Mouse (Mus musculus) urinary bladder, postnatal 25 days (tissue): ENCODE data around the gene Sh2b3.
A peak's percentile ranks its signal among the peaks of the same experiment; 100 is the strongest.

ENCODE experiments used
- DNase-seq: peaks from one replicate; pipeline ENCODE4 v3.0.0; 2022; ENCODE audit warnings: low spot score

Gene Sh2b3

DNA sequence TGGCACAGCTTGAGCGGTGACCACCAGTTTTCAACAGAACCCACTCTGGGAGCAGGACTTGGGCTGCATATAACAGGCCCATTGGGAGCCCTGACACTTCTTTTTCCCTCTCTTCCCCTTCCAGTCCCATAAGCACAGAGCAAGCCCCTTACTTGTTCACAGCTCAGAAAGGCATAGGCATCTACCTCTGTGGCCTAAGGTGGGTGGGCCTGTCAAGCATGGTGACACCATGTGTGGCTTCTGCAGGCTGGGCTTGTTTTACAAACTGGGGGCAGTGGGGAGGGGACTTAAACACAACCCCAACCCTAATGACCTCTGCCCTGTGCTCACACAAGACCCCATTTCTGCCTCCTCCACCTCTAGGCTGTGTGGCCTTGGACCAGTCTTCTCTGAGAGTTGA is 13.8 kb downstream of the Sh2b3 start:
- DNase-seq = no peak

DNA sequence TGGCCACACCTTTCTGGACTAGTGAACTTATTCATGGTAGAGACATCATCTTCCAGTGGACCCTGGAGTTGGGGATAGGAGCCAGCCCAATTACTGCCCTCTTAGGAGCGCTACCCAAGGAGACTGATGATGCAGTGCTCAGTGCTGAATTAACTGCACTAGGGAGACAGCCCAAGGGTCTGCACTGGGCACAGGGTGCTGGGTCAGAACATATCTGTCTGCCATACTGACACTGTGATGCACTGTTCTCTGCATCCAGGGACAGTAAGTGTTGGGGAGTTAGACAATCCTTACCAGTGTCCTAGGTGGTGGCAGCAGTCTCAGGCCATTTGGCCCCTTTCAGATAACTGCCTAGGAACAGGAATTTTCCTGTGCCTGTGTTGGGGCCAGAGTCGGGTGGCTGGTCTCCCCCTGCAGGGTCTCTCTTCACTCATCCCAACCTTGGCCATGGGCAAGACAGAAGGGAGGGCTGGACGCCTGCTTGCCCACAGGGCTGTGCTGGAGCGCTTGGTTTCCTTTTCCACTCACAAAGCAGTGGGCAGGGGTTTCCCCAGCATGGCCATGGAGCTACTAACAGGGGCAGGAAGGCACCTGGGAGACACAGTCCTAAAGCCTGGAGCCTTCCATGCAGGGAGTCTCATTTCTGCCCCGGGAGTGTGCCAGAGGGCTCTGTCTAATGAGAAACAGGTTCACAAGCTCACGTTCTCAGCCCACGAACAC is 14.5 kb downstream of the Sh2b3 start:
- no peak for DNase-seq

DNA sequence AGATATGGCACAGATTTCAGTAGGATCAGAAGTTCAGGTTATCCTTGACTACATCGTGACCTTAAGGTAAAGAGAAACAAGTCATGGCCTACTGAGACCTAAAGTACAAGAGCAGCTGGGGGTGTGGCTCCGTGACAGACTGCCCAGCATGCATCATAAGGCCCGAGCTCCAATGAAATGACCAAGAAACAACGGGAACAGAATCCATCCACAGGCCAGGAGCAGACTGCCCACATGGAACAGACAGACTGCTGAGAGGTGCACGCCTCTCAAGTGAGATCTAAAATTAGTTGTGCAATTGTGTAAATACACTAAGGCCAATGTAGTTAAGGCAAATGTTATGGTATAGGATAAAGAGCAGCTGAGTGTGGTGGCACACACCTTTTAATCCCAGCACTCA is 15.9 kb downstream of the Sh2b3 start:
- no peak for DNase-seq

DNA sequence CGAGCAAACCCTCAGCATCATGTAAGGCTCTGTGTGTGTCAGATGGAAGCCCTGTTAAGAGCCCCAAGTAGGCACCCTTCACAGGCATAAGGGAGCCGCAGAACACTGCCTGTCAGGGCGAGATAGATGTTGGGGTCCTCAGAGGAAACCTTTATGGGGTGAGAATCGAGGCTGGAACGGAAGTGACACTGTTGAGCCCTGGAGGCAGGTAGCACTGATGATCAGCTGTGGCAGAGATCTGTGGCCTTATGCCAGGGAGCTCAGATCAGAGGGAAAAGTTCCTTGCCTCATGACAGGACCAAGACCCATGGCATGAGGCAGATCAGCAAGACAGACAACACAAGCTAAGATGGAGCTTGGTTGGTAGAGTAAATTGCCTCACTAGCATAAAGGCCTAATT is 16.3 kb downstream of the Sh2b3 start:
- DNase-seq = no peak

DNA sequence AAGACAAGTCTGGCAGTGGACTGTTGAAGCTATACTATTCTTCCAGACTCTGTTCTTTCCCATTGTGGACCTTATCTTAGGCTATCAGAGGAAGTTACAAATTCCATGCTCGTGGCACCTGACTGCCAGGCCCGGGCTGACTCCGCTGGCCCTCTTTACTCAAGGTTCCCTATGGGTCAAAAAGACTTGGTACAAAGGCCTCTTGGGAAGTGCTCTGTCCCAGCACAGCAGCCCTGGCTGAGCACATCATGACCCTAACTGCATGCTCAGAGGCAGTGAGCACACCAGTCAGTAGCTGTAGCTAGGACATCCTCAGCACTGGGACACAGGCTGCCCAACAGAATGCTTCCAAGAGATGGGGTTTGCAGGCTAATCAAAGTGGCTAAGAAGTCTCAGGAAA is 16.8 kb downstream of the Sh2b3 start:
- no peak for DNase-seq

DNA sequence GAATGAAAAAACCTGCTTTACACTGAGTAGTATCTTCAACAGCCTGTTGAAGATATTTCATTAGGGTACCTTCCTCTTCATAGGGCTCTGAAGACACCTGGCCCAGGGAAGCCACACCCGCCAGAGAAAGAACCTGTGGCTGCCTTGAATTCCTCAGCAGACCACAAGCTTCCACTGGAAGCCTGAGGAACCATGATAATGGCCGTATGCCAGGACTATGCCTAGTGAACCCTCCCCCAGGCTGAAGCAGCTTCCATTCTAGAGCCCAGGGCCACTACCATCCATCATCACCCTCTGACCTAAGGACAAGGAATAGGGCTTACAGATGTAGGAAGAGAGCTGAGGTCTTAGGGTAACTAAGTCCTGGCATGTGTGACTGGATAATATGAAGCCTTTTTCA is 17.3 kb downstream of the Sh2b3 start:
- DNase-seq = peak; percentile 6

DNA sequence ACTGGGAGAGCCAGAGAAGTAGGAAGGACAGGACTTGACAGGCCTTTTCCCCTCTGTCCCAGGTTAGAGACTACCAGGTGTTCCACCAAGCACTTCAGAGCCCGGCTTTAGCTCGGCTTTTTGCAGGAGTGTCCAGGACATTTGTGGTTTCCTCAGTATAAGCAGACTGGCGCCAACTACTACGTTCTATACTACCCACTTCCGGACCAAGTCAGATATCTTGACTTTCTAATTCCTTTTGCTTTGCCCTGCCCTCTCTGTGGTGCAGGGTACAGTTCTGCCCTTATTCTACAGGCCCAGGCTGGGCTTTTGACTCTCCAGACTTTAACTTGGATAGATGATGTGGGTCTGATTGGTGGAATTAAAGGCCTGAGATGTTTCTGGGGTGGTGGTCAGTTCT is 17.9 kb downstream of the Sh2b3 start:
- no peak for DNase-seq

DNA sequence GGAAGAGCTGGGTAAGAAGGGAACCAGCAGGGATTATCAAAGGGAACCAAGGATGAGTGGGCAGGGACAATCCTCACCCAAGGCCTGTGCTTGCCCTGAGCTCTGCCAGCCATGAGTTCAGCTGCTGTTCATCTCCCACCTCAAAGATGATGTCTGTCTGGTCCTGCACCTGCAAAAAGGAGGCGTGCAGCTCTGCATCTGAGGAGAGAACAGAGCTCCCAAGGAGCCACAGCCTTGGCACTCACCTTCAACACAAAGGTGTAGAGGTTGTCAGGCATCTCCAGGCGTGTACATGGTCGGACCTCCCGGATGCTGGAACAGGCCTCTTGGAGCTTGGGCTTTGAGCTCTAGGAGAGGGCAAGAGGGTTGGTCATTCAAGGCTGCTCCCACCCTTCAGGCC is 18.6 kb downstream of the Sh2b3 start:
- DNase-seq = no peak

DNA sequence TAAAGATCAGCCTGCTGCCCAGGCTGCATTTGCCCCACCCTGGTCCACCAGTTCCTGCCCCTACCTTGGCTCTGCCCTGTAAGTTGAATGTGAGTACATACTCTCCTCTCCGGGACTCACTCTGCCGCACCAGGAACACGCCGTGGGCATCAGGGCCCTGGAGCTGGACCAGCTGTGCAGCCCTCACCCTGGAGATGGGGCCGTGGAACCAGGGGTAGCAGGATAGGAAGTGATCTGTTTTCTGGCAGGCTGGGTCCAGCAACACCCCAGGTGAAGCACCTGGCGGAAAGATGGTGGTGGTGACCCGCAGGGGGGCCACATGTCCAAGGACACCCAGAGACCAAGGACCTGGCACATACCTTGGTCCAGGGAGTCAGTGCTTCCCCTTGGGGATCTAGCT is 19.0 kb downstream of the Sh2b3 start:
- DNase-seq = no peak

DNA sequence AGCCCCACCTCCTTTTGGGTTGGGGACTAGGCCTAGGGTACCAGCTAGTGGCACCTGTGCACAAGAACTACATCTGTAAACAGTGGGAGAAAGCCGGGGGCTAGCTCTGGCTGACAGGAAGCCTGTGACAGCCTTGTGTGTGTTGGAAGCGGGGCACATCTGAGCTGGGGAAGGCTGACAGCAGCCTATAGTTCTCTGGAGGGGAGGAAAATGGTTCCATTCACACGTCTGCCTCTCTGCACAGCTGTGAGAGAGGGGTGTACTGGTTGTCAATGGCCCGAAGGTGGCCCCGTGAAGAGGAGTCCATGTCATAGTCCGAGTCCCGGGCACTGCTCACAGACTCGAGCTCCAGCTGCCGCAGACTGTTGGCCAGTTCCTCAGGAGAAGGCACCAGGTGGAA is 19.9 kb downstream of the Sh2b3 start:
- no peak for DNase-seq

DNA sequence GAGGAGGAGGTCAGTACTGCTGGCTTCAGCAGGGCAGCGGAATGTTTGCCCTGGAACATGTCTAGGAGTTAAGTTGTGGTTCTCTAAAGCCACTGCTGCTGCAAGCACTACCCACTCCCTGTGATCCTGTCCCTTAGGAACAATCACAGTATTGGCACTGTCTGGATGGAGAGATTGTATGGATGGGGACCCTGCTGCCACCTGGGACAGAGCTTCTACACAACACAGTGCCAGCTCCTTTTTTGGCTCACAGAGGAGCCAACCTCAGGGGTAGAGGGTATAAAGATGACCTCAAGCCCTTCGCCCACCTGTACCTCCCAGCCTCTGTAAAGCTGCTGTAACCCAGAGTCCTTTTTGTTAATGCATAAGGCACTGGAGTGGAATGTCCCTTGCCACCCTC is 20.8 kb downstream of the Sh2b3 start:
- no peak for DNase-seq

DNA sequence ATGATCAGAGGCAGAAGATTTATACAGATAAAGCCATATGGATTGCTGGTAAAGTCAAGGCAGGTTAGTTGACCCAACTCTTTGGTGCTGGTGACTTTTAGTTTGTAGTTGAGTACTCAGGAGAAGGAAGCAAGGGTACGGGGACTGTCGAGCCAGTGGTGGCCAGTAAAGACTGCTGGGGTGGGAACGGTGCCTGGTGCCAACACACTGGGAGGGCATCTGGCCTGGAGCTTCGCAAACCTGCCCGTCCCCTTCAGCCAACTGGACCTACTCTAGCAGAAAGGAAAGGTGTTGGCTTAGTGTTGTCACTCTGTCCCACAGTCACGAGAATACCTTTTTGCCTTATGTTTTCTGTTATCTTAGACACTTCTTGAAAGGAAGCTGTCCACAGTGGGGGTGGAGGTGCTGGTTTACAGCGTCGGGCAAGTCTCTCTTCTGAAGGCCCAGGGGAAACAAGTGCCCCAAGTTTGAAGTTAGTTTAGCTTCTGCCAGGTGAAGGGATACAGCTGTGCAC is 21.5 kb downstream of the Sh2b3 start:
- no peak for DNase-seq

DNA sequence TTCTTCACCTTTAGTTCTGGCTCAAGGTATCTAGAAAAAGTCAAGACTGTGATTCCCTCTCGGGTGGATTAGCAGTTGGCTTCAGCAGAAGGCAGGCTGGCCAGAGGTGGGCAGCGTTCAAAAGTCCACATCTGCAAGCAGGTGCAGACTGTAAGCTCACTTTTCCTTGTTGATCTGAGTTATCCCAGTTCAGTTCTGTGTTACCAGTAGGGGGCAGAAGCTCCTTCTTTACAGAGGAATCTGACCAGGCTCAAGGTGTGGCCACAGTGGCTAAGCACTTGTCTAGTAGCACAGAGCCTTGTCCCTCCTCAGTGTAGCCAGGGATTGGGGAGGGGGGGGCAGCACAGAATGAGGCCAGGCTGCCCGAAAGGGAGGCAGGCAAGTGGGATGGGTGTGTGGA is 22.4 kb downstream of the Sh2b3 start:
- peak; percentile 53 for DNase-seq

DNA sequence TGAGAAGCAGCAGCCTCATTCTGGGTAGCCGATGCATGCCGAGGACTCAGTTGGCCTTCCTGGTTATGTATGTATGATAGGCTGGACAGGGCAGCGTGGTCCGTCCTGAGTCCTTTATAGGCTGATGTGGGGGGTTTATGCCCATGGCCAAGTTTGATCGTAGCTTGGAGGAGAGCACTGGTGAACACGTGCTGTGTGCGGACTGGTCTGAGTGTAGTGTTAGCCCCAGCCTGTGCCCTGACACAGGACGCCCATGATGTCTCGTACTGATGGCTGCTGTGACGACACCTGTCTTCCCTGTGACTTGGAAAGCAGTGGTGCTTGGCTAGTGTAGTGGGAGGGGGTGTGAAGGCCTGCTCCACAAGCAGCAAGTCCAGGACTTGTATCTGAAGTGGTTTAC is 23.7 kb downstream of the Sh2b3 start:
- DNase-seq = no peak

DNA sequence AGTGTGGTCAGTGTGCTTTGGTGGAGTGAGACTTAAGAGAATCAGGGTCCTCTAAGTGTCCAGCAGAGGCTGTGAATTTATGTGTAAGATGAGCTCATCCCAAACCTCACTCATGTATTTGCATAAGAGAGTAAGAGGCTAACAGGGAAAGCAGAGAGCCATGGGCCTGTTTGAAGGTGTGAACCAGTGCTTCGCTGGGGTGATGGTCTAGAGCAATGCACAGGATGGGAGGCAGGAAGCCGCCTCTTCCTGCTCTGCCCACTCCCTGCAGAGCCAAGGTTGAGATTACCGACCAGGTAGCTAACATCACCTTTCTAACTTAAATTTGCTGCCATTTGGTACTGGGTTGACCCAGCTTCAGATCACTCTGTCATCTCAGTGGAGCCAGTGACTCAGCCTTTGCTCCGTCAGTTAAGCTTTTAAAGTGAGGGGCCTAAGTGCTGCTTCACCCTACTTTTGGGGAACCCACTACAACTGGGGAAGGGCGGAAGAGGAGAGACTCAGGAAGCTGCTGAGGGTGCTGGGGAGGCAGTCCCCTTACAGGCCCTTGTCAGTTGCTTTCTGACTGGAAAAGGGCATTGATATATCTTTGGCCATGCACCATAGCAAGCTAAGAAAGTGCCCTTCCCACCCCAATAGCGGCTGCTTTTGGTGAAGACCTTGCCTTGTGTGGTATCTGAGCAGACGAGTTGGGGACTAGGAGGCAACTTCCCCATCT is 24.8 kb downstream of the Sh2b3 start:
- DNase-seq = no peak

DNA sequence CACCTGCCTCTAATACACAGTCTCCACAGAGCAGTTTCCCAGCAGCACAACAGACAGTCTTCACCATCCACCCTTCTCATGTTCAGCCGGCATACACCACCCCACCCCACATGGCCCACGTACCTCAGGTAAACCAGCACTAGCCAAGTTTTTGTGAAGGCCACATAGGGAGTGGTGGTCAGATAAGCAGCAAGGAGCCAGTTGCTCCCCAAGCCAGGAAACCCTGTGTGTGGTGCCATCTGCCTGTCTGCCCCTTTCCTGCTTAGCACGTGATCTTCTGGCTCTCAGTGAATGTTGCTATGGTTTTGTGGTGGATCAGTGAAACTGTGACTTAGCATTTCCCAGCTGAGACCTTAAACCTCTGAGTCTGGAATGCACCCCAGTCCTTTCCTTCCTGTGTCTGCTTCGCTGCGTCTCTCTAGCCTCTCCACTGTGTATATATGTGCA is 25.9 kb downstream of the Sh2b3 start:
- no peak for DNase-seq

DNA sequence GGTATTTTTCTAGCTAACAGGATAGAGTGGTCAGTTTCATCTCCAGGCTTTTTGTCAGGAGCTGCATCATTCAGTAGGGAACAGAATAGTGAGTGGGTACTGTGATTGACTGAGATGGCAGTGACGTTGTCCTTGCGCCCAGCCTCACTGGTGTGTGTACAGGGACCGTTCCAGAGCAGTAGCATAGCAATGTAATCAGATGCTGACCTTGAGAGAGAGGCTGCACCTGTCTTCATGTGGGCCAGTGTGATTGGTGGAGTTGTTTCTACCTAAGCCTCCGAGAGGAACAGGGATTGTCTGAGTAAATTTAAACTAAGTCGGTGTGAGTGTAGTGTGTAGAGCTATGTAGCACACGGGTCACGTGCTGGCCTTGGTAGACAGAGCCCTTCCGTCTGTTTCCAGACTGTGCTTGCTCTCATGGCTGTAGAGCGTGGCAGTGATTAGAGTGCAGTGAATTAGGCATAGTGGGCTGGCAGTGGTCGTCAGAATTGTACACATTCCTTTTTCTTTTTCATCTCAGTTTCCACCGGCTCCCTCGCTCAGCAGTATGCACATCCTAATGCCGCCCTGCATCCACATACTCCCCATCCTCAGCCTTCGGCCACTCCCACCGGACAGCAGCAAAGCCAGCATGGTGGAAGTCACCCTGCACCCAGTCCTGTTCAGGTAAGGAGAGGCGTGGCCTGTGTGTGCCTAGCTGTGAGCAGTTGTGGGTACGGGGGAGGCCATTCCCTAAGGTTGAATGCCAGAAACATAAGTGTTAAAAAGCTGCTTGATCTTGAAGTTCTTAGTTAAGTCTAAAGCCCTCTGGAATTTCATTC is 26.9 kb downstream of the Sh2b3 start:
- DNase-seq = no peak

DNA sequence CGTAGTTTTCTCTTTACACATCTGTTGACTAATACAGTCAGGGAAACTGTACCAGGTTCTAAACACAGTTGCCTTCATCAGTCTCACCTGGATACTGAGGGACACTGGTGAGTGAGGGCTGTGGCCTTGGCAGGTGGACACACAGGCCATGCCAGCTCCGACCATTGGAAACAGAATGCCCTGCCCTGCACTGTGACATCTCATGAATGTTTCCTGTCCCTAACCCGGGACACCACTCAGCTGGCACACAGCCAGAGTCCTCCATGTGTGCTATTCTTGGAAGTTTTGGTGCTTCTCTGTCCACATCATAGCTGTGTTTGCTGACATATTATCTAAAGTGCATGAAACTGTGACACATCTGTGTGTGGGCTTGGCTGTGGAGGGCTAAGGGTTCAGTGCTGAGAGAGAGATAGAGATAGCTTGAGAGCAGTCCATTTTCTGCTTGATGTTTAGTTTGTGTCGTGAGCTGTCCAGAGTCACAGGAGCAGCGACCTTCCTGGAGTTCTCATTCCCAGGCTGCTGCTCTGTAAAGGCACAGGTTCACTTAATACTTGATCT is 27.7 kb downstream of the Sh2b3 start:
- no peak for DNase-seq

DNA sequence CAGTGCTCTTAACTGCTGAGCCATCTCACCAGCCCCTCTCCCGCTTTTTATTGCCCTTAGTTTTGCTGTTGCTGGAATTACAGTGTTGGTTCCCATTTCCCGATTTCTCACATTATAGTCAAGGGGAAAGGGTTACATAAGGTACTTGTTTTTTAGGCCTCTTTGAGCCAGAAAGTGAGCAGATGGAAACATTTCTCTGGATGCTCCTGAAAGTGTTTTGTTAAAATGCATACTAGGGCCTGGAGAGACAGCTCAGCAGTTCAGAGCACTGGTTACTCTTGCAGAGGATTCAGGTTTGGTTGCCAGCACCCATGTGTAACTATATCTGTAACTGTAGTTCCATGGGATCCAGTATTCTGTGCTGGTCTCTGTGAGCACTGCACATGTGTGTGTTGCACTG is 29.2 kb downstream of the Sh2b3 start:
- DNase-seq = no peak

DNA sequence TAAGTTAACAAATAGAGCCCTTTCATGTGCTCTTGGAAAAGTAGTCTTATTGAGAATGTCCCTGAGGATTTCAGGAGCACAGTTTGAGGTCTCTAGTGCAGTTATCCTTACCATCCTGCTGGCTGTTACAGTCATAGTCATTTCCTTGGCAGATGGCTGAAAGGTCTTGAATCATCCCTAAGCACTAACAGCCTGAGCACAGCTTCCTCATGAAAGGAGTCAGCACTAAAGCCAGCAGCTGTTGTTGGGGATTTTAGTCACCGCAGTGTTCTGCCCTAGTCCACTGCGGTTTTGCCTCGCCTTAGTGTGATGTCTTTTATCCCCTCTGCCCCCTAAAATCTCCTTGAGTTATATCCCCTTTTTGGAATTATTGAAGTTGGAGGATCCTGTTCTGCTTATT is 30.3 kb downstream of the Sh2b3 start:
- DNase-seq = no peak

DNA sequence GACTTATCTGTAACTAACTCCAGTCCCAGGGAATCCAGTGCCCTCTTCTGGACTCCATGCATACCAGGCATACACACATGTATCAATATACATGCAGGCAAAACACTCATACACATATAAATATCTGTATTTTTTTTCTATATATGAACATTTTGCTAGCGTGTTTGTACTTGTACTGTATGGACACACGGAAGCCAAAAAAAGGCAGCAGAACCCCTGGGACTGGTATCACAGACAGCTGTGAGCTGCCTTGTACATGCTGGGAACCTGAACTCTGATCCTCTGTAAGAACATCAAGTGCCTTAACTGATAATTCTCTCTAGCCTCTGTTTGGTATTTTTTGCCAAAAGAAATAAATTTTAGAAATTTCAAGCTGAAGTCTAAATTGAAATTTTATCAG is 39.0 kb downstream of the Sh2b3 start:
- DNase-seq = no peak

DNA sequence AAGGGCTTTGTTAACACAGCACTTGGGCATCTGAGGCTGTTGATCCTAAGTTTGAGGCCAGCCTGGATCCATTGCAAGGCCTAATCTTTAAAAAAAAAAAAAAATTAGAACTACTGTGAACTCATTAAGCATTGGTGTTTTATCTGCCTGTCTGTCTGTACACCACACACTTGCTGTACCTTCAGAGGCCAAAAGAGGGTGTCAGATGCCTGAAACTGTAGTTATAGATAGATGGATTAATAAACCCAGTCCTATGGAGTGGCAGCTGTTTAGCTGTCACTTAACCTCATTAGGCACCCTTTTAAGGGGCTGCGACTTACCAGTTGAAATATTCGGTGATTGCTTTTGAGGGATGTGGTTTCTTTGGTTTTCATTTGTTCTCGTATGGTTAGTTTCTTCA is 41.6 kb downstream of the Sh2b3 start:
- no peak for DNase-seq

DNA sequence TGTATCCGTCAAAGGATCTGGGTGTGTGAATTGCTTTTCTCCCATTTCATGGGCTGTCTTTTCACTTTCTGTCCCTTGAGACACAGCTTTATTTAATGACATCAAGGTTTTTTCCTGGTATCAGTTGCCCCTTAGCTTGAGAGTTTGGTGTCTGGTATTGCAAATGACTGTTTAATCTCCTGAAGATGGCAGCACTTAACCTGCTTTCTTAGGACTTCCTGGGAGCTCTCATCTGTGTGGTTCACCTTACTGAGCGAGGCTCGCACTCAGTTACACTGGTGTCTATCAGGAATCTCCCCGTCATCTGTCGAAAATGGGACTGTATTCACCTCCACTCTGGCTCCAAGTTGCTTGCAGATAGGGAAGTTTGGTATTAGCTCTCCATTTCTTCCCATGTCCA is 46.4 kb downstream of the Sh2b3 start:
- no peak for DNase-seq
